Mouse (Mus musculus) gonadal fat pad, adult 2 months (tissue): ENCODE data around the gene Ttc24. TPM values are rescaled to one million over a fixed set of nuclear protein-coding genes. Genes with fewer than 3 reads are reported as not detected.

Experiments
- DNase-seq: peaks from one replicate; pipeline ENCODE4 v3.0.0-alpha.2; 2012; ENCODE audit warnings: low read depth
- polyA plus RNA-seq: library from polyadenylated mRNA; depleted of rRNA; stranded (reverse); fragments of >200 nt; gene quantifications from 2 replicates; pipeline ENCODE4 v1.2.3, GENCODE M21; 2012; rRNA removed

Gene Ttc24
- polyA plus RNA-seq = 0.88 and 1.5 TPM in 2 replicates

GRCm38 (mm10) chr3:88078204-88078603, at the start of gene Ttc24:
Gene Ttc24 (minus strand): TSS chr3:88078304.
- DNase-seq = no peak

- no peak for DNase-seq
Measured at GRCm38 (mm10) chr3:88127636-88128035, 49.5 kb upstream of the Ttc24 start.

- no peak for DNase-seq
Measured at GRCm38 (mm10) chr3:88126181-88126580, 48.1 kb upstream of the Ttc24 start.

GRCm38 (mm10) chr3:88125195-88125594, 47.1 kb upstream of the Ttc24 start:
- DNase-seq = no peak

GRCm38 (mm10) chr3:88121164-88122131, 43.3 kb upstream of the Ttc24 start:
- no peak for DNase-seq

- DNase-seq = no peak
Measured at GRCm38 (mm10) chr3:88120117-88120651, 42.1 kb upstream of the Ttc24 start.

GRCm38 (mm10) chr3:88114396-88114795, 36.3 kb upstream of the Ttc24 start:
- DNase-seq = no peak

GRCm38 (mm10) chr3:88109126-88109525, 31.0 kb upstream of the Ttc24 start:
- DNase-seq = no peak

GRCm38 (mm10) chr3:88106126-88106525, 28.0 kb upstream of the Ttc24 start:
- no peak for DNase-seq

- DNase-seq = no peak
Measured at GRCm38 (mm10) chr3:88102611-88103010, 24.5 kb upstream of the Ttc24 start.

- no peak for DNase-seq
Measured at GRCm38 (mm10) chr3:88102196-88102595, 24.1 kb upstream of the Ttc24 start.

GRCm38 (mm10) chr3:88101736-88102135, 23.6 kb upstream of the Ttc24 start:
- no peak for DNase-seq

GRCm38 (mm10) chr3:88100251-88100650, 22.1 kb upstream of the Ttc24 start:
- DNase-seq = no peak

GRCm38 (mm10) chr3:88097666-88098065, 19.6 kb upstream of the Ttc24 start:
- no peak for DNase-seq

- DNase-seq = no peak
Measured at GRCm38 (mm10) chr3:88094126-88094525, 16.0 kb upstream of the Ttc24 start.

GRCm38 (mm10) chr3:88090616-88091015, 12.5 kb upstream of the Ttc24 start:
- DNase-seq = no peak

GRCm38 (mm10) chr3:88090106-88090505, 12.0 kb upstream of the Ttc24 start:
- DNase-seq = no peak

- no peak for DNase-seq
Measured at GRCm38 (mm10) chr3:88087688-88088087, 9.6 kb upstream of the Ttc24 start.

GRCm38 (mm10) chr3:88085459-88085858, 7.4 kb upstream of the Ttc24 start:
- DNase-seq = no peak

GRCm38 (mm10) chr3:88084001-88084400, 5.9 kb upstream of the Ttc24 start:
- no peak for DNase-seq

- DNase-seq = no peak
Measured at GRCm38 (mm10) chr3:88082663-88083062, 4.6 kb upstream of the Ttc24 start.

GRCm38 (mm10) chr3:88082224-88082618, 4.1 kb upstream of the Ttc24 start:
- no peak for DNase-seq
